Mouse (Mus musculus) 3T3-L1 (cell line): Measurements from ENCODE around the gene Myl12a.

Source experiments
- DNase-seq: peaks from one replicate; pipeline ENCODE4 v3.0.0-alpha.2; 2015; ENCODE audit warnings: low read depth, low spot score

The Myl12a gene

GRCm38 (mm10) chr17:71010646-71011242 lies 8.1 kb upstream of the Myl12a start:
- no peak for DNase-seq

GRCm38 (mm10) chr17:71009751-71010150 lies 7.1 kb upstream of the Myl12a start:
- DNase-seq: no peak

DNA sequence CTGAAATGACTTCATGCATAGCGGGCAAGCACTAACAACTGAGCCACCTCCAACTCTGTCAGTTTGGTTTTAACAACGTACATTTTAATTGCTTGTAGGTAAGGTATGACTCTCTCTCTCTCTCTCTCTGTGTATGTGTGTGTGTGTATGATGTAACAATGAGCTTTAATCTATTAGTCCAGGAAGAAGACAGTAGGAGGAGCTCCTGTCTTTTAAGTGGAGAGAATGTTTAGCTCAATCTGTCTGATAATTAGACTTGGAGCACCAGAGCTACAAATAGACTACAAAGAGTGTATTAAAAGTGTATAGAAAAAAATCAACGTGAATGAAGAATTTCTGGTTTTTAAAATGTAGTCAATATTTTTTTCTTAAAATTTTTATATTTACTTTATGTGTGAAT lies 6.0 kb upstream of the Myl12a start:
- no peak for DNase-seq

DNA sequence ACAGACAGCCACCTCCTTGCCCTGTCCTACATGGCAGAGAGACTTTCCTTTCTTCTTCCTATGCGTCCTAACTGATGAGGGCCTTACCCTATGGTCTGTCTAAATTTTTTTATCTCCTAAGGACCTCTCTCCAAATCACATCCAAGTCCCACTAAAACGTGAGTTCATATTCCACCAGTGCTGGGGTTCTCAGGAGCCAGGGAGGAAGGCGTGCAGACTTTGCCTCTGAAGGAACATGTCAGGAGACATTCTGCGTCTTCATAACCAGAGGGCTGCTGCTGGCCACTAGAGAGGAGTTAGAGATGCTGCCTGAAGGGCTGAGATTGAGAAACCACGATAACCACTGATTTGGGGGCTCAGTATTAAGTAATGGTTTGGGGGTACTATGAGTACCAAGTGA lies 4.3 kb upstream of the Myl12a start:
- no peak for DNase-seq

GRCm38 (mm10) chr17:71004186-71004960 lies 1.7 kb upstream of the Myl12a start:
- peak; percentile 52 for DNase-seq

DNA sequence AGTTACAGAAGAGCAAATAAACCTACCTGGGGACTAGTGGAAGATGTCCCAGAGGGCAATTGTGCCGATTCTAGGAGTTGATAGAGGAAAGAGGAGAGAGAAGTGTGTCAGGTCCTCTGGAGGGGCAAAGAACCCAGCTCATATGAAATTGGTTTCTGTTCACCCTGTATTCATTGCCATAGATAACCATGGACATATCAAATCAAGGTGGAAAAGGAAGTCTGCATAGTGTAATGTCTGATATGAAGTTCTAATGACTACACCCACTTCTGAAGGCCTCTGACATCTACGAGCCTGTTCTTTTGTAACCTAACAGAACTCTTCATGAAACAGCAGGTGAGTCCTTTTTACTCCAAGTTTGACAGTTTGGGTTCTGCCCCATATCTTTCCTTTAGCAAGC lies 1.0 kb upstream of the Myl12a start:
- no peak for DNase-seq

DNA sequence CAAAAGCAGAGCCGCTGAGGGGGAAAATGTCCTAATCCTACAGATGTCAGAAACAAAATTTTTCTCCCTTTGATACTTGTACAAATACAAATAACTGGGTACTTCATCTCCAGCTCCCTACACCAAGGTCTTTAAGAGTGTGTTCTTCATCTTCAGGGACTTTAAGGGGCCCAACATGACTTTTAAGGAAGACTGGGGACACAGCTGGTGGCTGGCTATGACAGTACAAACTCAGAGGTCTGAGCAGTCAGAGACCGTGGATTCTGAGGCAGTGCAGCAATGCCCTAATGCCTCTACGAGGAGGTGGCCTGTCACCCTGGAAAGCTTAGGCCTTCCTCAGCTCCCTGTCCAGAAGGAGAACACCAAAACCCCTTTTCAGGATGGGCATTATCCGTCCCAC lies 434 bp upstream of the Myl12a start:
- DNase-seq: no peak

- peak; percentile 98 for DNase-seq
Observed at GRCm38 (mm10) chr17:71002081-71002743, 466 bp downstream of the Myl12a start, which contains the start of gene Myom1. Gene Myom1, plus strand, starts transcription at chr17:71002633.

- peak; percentile 49 for DNase-seq
Observed at GRCm38 (mm10) chr17:71001699-71002080, 988 bp downstream of the Myl12a start.

GRCm38 (mm10) chr17:71001067-71001466 lies 1.6 kb downstream of the Myl12a start:
- peak; percentile 65 for DNase-seq

GRCm38 (mm10) chr17:71000255-71000654 lies 2.4 kb downstream of the Myl12a start:
- DNase-seq: peak; percentile 44

GRCm38 (mm10) chr17:70999187-70999586 lies 3.5 kb downstream of the Myl12a start:
- peak; percentile 86 for DNase-seq

GRCm38 (mm10) chr17:70998400-70998975 lies 4.2 kb downstream of the Myl12a start:
- DNase-seq: peak; percentile 50

DNA sequence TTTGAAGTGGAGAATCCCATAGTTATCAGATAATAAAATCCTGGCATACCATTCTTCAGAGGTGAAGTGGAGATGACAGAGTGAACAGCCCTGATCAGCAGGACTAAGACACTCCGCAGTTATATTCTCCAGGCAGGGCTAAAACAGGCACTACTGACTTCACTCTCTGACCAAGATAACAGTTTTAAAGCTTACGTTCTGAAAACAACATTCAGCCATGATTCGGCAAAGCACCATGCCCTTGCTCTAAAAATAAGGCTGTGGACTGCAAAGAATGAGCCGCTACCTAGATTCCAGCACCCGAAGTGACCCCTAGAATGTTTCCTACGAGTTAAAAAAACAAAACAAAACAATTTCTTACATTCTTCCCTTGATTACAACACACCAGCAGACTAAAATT lies 4.8 kb downstream of the Myl12a start:
- DNase-seq: no peak

- no peak for DNase-seq
Observed at GRCm38 (mm10) chr17:70995551-70995950, 7.1 kb downstream of the Myl12a start.

GRCm38 (mm10) chr17:70994671-70995070 lies 8.0 kb downstream of the Myl12a start:
- no peak for DNase-seq

GRCm38 (mm10) chr17:70993385-70993807 lies 9.3 kb downstream of the Myl12a start:
- peak; percentile 83 for DNase-seq

DNA sequence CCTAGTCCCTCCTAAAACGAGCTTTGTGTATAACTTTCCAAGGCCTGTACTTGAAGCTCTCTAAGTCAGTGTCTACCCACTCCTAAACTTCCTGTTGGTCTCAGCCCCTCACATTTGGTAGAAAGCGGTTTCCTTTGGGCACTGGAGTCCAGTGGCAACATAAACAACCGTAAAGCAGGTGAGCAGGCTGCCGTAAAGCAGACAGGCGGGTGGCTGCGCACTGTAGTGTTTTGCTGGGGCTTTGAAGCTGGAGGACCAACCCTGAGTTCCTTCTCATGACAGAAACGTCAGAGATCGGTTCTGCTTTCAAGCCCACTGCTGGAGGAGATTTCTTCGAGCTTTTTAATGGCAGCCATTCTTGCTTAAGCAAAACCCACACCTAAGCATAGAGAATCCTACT lies 10.0 kb downstream of the Myl12a start:
- DNase-seq: no peak

GRCm38 (mm10) chr17:70991706-70992625 lies 10.7 kb downstream of the Myl12a start:
- peak; percentile 74 for DNase-seq

GRCm38 (mm10) chr17:70990403-70991303 lies 12.0 kb downstream of the Myl12a start:
- DNase-seq: peak; percentile 78
